Mouse (Mus musculus) erythroblast, adult 5-6 weeks (primary cell): Measurements from ENCODE around the gene Ell. TPM values are rescaled to one million over a fixed set of nuclear protein-coding genes. Genes with fewer than 3 reads are reported as not detected.
A peak's percentile ranks its signal among the peaks of the same experiment; 100 is the strongest.

Experiments
- ATAC-seq: replicated peaks from 2 replicates; pipeline ENCODE4 v1.8.0; 2016; ENCODE audit warnings: moderate number of reproducible peaks, mild to moderate bottlenecking, moderate TSS enrichment, inconsistent platforms; ENCODE audit not compliant: poor library complexity, low FRiP score, severe bottlenecking
- total RNA-seq, 2 experiments: library from RNA; stranded (forward) in 1 of 2; stranded (reverse) in 1 of 2; fragments of 150-400 nt in 1 of 2; fragments of 200-764, 138-1000 nt in 1 of 2; gene quantifications; 2 replicates each; pipeline versions ENCODE4 v1.2.3 to v1.2.4; 2015 to 2017; ENCODE audit warnings: low replicate concordance in 2 of 2

The Ell gene
- total RNA-seq, 2 experiments from 2014 or later, result 2.5 to 4.0 TPM

- ATAC-seq, result no peak
Observed at GRCm38 (mm10) chr8:70607898-70608748, 68.9 kb downstream of the Ell start.

- no peak for ATAC-seq
Observed at GRCm38 (mm10) chr8:70608749-70609367, 69.6 kb downstream of the Ell start, which contains the start of gene Ssbp4. Gene Ssbp4 (minus strand): TSS chr8:70608872.

GRCm38 (mm10) chr8:70609368-70609848 lies 70.2 kb downstream of the Ell start:
- no peak for ATAC-seq

- ATAC-seq, result peak; percentile 60
Observed at GRCm38 (mm10) chr8:70609849-70610795, 70.9 kb downstream of the Ell start.

- peak; percentile 64 for ATAC-seq
Observed at GRCm38 (mm10) chr8:70610796-70611771, 71.8 kb downstream of the Ell start.

- peak; percentile 79 for ATAC-seq
Observed at GRCm38 (mm10) chr8:70611849-70612248, 72.6 kb downstream of the Ell start.

GRCm38 (mm10) chr8:70613763-70614162 lies 74.5 kb downstream of the Ell start:
- no peak for ATAC-seq

GRCm38 (mm10) chr8:70614469-70614868 lies 75.2 kb downstream of the Ell start:
- ATAC-seq, result no peak

- no peak for ATAC-seq
Observed at GRCm38 (mm10) chr8:70615281-70615680, 76.0 kb downstream of the Ell start.

- no peak for ATAC-seq
Observed at GRCm38 (mm10) chr8:70615894-70616293, 76.6 kb downstream of the Ell start, which contains the start of gene Lrrc25. Gene Lrrc25 (plus strand): TSS chr8:70616155.

GRCm38 (mm10) chr8:70616645-70617044 lies 77.4 kb downstream of the Ell start:
- ATAC-seq, result no peak

- 0 out of 2 replicates have a peak, but pooled peaks have one; percentile 22 for ATAC-seq
Observed at GRCm38 (mm10) chr8:70617985-70618384, 78.7 kb downstream of the Ell start.

- peak; percentile 80 for ATAC-seq
Observed at GRCm38 (mm10) chr8:70618888-70619334, 79.7 kb downstream of the Ell start.

- peak; percentile 55 for ATAC-seq
Observed at GRCm38 (mm10) chr8:70622220-70622619, 83.0 kb downstream of the Ell start.

GRCm38 (mm10) chr8:70625104-70625503 lies 85.8 kb downstream of the Ell start:
- ATAC-seq, result 0 out of 2 replicates have a peak, but pooled peaks have one; percentile 33

GRCm38 (mm10) chr8:70627041-70627440 lies 87.8 kb downstream of the Ell start:
- ATAC-seq, result no peak

GRCm38 (mm10) chr8:70628986-70629490 lies 89.8 kb downstream of the Ell start:
- no peak for ATAC-seq
